Mouse (Mus musculus): ENCODE measurements at regions not wholly inside any gene's neighbourhood (a gene's known extent, or its start where the extent isn't known, plus 50 kb on each side); places are given as distances from the start of the nearest gene placed in this dataset.

- Histone ChIP-seq H3K27ac (no peak overlapping the region), H3K79me2 (ENCODE audit: inconsistent target) (no peaks in the 10 kb centered on the region), H3K4me3 (ENCODE audit: inconsistent target) (no peak overlapping the region), H3K36me3 (ENCODE audit: inconsistent target) (no peaks in the 10 kb centered on the region)
- WGBS (ENCODE audit: missing documents) = 93% methylated on average over 8 of the region's 8 CpGs
These were observed 189.5 kb upstream of the Rreb1 start for GRCm38 (mm10) chr13:37588528-37589176.

- H3K4me3 ChIP-seq (ENCODE audit: inconsistent target) = no peak overlapping the region
- no peaks in the 10 kb centered on the region for H3K36me3 ChIP-seq (ENCODE audit: inconsistent target)
- WGBS (ENCODE audit: missing documents) = 95% methylated on average over 5 of the region's 5 CpGs
- no peaks in the 10 kb centered on the region for H3K79me2 ChIP-seq (ENCODE audit: inconsistent target)
- H3K27ac ChIP-seq = no peak overlapping the region
These were observed 186.1 kb upstream of the Rreb1 start for GRCm38 (mm10) chr13:37592149-37592548.

GRCm38 (mm10) chr13:37595196-37595595 lies 183.0 kb upstream of the Rreb1 start:
- Histone ChIP-seq H3K27ac (peak overlapping the region; percentile 94), H3K79me2 (ENCODE audit: inconsistent target) (no peaks in the 10 kb centered on the region), H3K4me3 (ENCODE audit: inconsistent target) (no peak overlapping the region), H3K36me3 (ENCODE audit: inconsistent target) (no peaks in the 10 kb centered on the region)
- WGBS (ENCODE audit: missing documents) = under 1% methylated on average over 8 of the region's 8 CpGs

GRCm38 (mm10) chr13:37597575-37597974 lies 180.6 kb upstream of the Rreb1 start:
- no peaks in the 10 kb centered on the region for H3K79me2 ChIP-seq (ENCODE audit: inconsistent target)
- no peak overlapping the region for H3K27ac ChIP-seq
- 63% methylated on average over 8 of the region's 8 CpGs for WGBS (ENCODE audit: missing documents)
- no peaks in the 10 kb centered on the region for H3K36me3 ChIP-seq (ENCODE audit: inconsistent target)
- H3K4me3 ChIP-seq (ENCODE audit: inconsistent target) = no peak overlapping the region

- no peak overlapping the region for H3K4me3 ChIP-seq (ENCODE audit: inconsistent target)
- no peaks in the 10 kb centered on the region for H3K36me3 ChIP-seq (ENCODE audit: inconsistent target)
- WGBS (ENCODE audit: missing documents) = 91% methylated on average over 10 of the region's 10 CpGs
- no peak overlapping the region for H3K27ac ChIP-seq
- no peaks in the 10 kb centered on the region for H3K79me2 ChIP-seq (ENCODE audit: inconsistent target)
These were observed 179.9 kb upstream of the Rreb1 start for GRCm38 (mm10) chr13:37598165-37598775.

- 100% methylated on average over 1 of the region's 1 CpGs for WGBS (ENCODE audit: missing documents)
- Histone ChIP-seq H3K27ac (0 out of 2 replicates have a peak overlapping the region, but pooled peaks have one; percentile 24), H3K4me3 (ENCODE audit: inconsistent target) (no peak overlapping the region), H3K36me3 (ENCODE audit: inconsistent target) (no peaks in the 10 kb centered on the region), H3K79me2 (ENCODE audit: inconsistent target) (no peaks in the 10 kb centered on the region)
These were observed 178.5 kb upstream of the Rreb1 start for GRCm38 (mm10) chr13:37599679-37600078.

GRCm38 (mm10) chr13:37600172-37600571 lies 178.0 kb upstream of the Rreb1 start:
- Histone ChIP-seq H3K79me2 (ENCODE audit: inconsistent target) (no peaks in the 10 kb centered on the region), H3K4me3 (ENCODE audit: inconsistent target) (no peak overlapping the region), H3K36me3 (ENCODE audit: inconsistent target) (no peaks in the 10 kb centered on the region), H3K27ac (0 out of 2 replicates have a peak overlapping the region, but pooled peaks have one; percentile 24)
- WGBS (ENCODE audit: missing documents) = 30% methylated on average over 9 of the region's 9 CpGs

GRCm38 (mm10) chr13:37601068-37601467 lies 177.1 kb upstream of the Rreb1 start:
- Histone ChIP-seq H3K4me3 (ENCODE audit: inconsistent target) (no peak overlapping the region), H3K36me3 (ENCODE audit: inconsistent target) (no peaks in the 10 kb centered on the region), H3K79me2 (ENCODE audit: inconsistent target) (no peaks in the 10 kb centered on the region), H3K27ac (no peak overlapping the region)
- WGBS (ENCODE audit: missing documents) = 84% methylated on average over 5 of the region's 7 CpGs

- WGBS (ENCODE audit: missing documents) = 96% methylated on average over 4 of the region's 4 CpGs
These were observed 175.9 kb upstream of the Rreb1 start for GRCm38 (mm10) chr13:37602256-37602655.

GRCm38 (mm10) chr13:37603226-37603994 lies 174.8 kb upstream of the Rreb1 start:
- no peak overlapping the region for H3K27ac ChIP-seq
- WGBS (ENCODE audit: missing documents) = 70% methylated on average over 8 of the region's 8 CpGs
- no peaks in the 10 kb centered on the region for H3K36me3 ChIP-seq (ENCODE audit: inconsistent target)
- no peaks in the 10 kb centered on the region for H3K79me2 ChIP-seq (ENCODE audit: inconsistent target)
- H3K4me3 ChIP-seq (ENCODE audit: inconsistent target) = no peak overlapping the region

More at GRCm38 (mm10) chr13:37602256-37602655, 175.9 kb upstream of the Rreb1 start:
- Histone ChIP-seq H3K27ac (no peak overlapping the region), H3K4me3 (ENCODE audit: inconsistent target) (no peak overlapping the region), H3K79me2 (ENCODE audit: inconsistent target) (no peaks in the 10 kb centered on the region), H3K36me3 (ENCODE audit: inconsistent target) (no peaks in the 10 kb centered on the region)

- H3K4me3 ChIP-seq (ENCODE audit: inconsistent target) = no peak overlapping the region
- no peak overlapping the region for H3K27ac ChIP-seq
- 16% methylated on average over 5 of the region's 5 CpGs for WGBS (ENCODE audit: missing documents)
- H3K79me2 ChIP-seq (ENCODE audit: inconsistent target) = no peaks in the 10 kb centered on the region
- no peaks in the 10 kb centered on the region for H3K36me3 ChIP-seq (ENCODE audit: inconsistent target)
These were observed 171.9 kb upstream of the Rreb1 start for GRCm38 (mm10) chr13:37606250-37606649.

- H3K4me3 ChIP-seq (ENCODE audit: inconsistent target) = no peak overlapping the region
- H3K27ac ChIP-seq = no peak overlapping the region
- H3K79me2 ChIP-seq (ENCODE audit: inconsistent target) = no peaks in the 10 kb centered on the region
- 100% methylated on average over 5 of the region's 5 CpGs for WGBS (ENCODE audit: missing documents)
- no peaks in the 10 kb centered on the region for H3K36me3 ChIP-seq (ENCODE audit: inconsistent target)
These were observed 169.1 kb upstream of the Rreb1 start for GRCm38 (mm10) chr13:37609085-37609484.

- Histone ChIP-seq H3K27ac (no peak overlapping the region), H3K36me3 (ENCODE audit: inconsistent target) (no peaks in the 10 kb centered on the region), H3K4me3 (ENCODE audit: inconsistent target) (no peak overlapping the region), H3K79me2 (ENCODE audit: inconsistent target) (no peaks in the 10 kb centered on the region)
- WGBS (ENCODE audit: missing documents) = 96% methylated on average over 3 of the region's 3 CpGs
These were observed 166.8 kb upstream of the Rreb1 start for GRCm38 (mm10) chr13:37611387-37611786.

- no peak overlapping the region for H3K27ac ChIP-seq
- no peaks in the 10 kb centered on the region for H3K36me3 ChIP-seq (ENCODE audit: inconsistent target)
- no peak overlapping the region for H3K4me3 ChIP-seq (ENCODE audit: inconsistent target)
- WGBS (ENCODE audit: missing documents) = 84% methylated on average over 4 of the region's 4 CpGs
- H3K79me2 ChIP-seq (ENCODE audit: inconsistent target) = no peaks in the 10 kb centered on the region
These were observed 161.2 kb upstream of the Rreb1 start for GRCm38 (mm10) chr13:37617015-37617414.
